Mouse (Mus musculus) bone marrow, adult 2 months (tissue): Measurements from ENCODE around the gene Slco1a5. TPM values are rescaled to one million over a fixed set of nuclear protein-coding genes. Genes with fewer than 3 reads are reported as not detected.
"Not testable (repeated sequence)": the region's sequence is repeated elsewhere in the genome, so short reads cannot be mapped to it uniquely, and the experiment has no call there.

Experiments
- H3K27ac ChIP-seq: fragments of 200-500 bp; 2 replicates; pipeline ENCODE4 v1.5.1; 2012; ENCODE audit warnings: low read depth, mild to moderate bottlenecking, control low read depth, inconsistent platforms, low read length; ENCODE audit not compliant: control insufficient read depth, poor library complexity, insufficient read depth
- H3K4me1 ChIP-seq: fragments of 200-500 bp; 2 replicates; pipeline ENCODE4 v1.6.1; 2011; ENCODE audit warnings: low read length; ENCODE audit not compliant: control insufficient read depth, insufficient read depth
- H3K4me3 ChIP-seq: fragments of 200-500 bp; replicated peaks from 2 replicates; pipeline ENCODE3; 2011; ENCODE audit warnings: mild to moderate bottlenecking, low read depth, low read length, control low read depth; ENCODE audit not compliant: control insufficient read depth
- CTCF ChIP-seq: fragments of 200-500 bp; IDR thresholded peaks from 2 replicates; pipeline ENCODE4 v1.5.1; 2011; ENCODE audit warnings: low read length, control low read depth; ENCODE audit not compliant: control insufficient read depth, insufficient read depth
- POLR2A ChIP-seq: fragments of 200-500 bp; IDR thresholded peaks from 2 replicates; pipeline ENCODE4 v1.6.1; 2011; ENCODE audit warnings: low read depth, mild to moderate bottlenecking, control low read depth, low read length, borderline replicate concordance; ENCODE audit not compliant: control insufficient read depth
- WGBS: fragments of 180-500 bp; shearing (Covaris S2); methylation state at CpG from one replicate; pipeline ENCODE4 v1.1.7; 2018; 5-methylcytosine and 5-hydroxymethylcytosine counted together
- polyA plus RNA-seq: library from polyadenylated mRNA; stranded (reverse); fragments of >200 nt; gene quantifications from 2 replicates; pipeline ENCODE4 v1.2.4, GENCODE M21; 2011; ENCODE audit warnings: low replicate concordance; ENCODE audit not compliant: missing spikeins, insufficient read depth, insufficient read length

Gene Slco1a5
- polyA plus RNA-seq, 1 experiment = 0.62 TPM

GRCm38 (mm10) chr6:142326598-142326997 is 3.8 kb upstream of the Slco1a5 start:
- TF ChIP-seq POLR2A (no peak), CTCF (no peak)
- Histone ChIP-seq H3K27ac (no peak overlapping the region), H3K4me1 (no peaks in the 10 kb centered on the region), H3K4me3 (no peak overlapping the region)
- 76% methylated on average over 3 of the region's 3 CpGs for WGBS

GRCm38 (mm10) chr6:142317106-142317505 is 5.7 kb downstream of the Slco1a5 start:
- H3K27ac ChIP-seq = no peak overlapping the region
- H3K4me1 ChIP-seq = no peaks in the 10 kb centered on the region
- TF ChIP-seq CTCF (no peak), POLR2A (no peak)
- H3K4me3 ChIP-seq = no peak overlapping the region

- 67% methylated on average over 5 of the region's 5 CpGs for WGBS
- TF ChIP-seq POLR2A = no peak
- no peak for TF ChIP-seq CTCF
- no peak overlapping the region for H3K27ac ChIP-seq
- H3K4me3 ChIP-seq = no peak overlapping the region
- H3K4me1 ChIP-seq = no peaks in the 10 kb centered on the region
Observed at GRCm38 (mm10) chr6:142314285-142314684, 8.5 kb downstream of the Slco1a5 start.

GRCm38 (mm10) chr6:142305076-142305475 is 17.7 kb downstream of the Slco1a5 start:
- Histone ChIP-seq H3K27ac (no peak overlapping the region), H3K4me3 (no peak overlapping the region), H3K4me1 (no peaks in the 10 kb centered on the region)
- TF ChIP-seq POLR2A = no peak
- no peak for TF ChIP-seq CTCF

DNA sequence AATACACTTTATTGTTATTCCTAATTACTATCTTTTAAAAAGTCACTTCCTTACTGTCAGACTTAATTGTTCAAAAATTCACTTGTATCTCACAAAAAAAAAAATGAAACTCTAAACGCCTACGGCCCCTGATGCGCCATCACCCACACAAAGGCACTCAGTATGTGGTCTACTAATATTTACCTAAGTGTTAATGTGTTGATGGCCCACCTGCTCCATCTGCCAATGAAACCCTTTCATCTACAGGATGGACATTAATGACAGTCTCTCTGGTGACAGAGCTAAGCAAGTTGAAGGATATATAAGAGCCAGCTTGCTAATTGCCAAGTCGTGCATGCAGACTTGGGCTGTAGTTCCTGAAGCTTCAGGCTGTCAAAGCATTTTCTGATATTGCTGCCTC is 24.7 kb downstream of the Slco1a5 start, which contains the start of gene Iapp:
Gene Iapp, plus strand, starts transcription at position 326 of the 400 bp plus-strand sequence.
- Histone ChIP-seq H3K4me3 (no peak within 1 kb of the TSS), H3K4me1 (no peaks in the 10 kb centered on the region), H3K27ac (no peak within 1 kb of the TSS)
- WGBS = 68% methylated on average over 4 of the region's 4 CpGs
- TF ChIP-seq CTCF (no peak), POLR2A (no peak)

DNA sequence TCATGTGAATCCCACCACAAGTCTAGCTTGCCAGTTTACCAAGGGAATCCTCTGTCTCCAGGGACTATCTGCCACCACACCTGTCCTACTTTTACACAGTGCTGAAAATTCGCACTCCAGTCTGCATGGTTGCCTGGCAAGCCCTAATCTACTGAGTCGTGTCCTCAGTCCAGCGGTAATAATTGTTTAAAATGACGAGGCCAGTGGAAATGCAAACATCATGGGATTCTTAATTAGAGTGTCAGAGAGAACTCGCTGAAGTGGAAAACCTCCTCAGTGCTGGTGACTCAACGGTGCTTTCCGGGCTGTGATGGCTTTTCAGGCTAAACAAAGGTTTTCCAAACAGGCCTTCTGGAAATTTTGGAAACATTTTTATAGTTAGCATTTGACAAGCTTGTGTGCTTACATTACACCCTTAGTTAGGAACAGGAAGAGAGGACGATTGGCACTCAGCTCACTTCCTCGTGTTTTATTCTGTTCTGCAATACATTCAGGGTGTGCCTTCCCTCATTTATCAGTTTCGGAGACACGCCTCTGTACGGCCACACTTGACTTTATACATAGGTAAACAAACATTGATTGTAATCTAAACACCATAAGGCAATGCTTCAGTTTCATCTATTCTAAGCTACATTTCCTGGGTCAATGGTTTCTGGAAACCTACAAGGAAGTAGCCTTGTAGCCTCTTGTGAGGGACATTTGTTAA is 33.2 kb downstream of the Slco1a5 start:
- Histone ChIP-seq H3K4me1 (no peaks in the 10 kb centered on the region), H3K27ac (no peak overlapping the region), H3K4me3 (no peak overlapping the region)
- WGBS = 66% methylated on average over 12 of the region's 12 CpGs
- no peak for TF ChIP-seq CTCF
- TF ChIP-seq POLR2A = no peak

DNA sequence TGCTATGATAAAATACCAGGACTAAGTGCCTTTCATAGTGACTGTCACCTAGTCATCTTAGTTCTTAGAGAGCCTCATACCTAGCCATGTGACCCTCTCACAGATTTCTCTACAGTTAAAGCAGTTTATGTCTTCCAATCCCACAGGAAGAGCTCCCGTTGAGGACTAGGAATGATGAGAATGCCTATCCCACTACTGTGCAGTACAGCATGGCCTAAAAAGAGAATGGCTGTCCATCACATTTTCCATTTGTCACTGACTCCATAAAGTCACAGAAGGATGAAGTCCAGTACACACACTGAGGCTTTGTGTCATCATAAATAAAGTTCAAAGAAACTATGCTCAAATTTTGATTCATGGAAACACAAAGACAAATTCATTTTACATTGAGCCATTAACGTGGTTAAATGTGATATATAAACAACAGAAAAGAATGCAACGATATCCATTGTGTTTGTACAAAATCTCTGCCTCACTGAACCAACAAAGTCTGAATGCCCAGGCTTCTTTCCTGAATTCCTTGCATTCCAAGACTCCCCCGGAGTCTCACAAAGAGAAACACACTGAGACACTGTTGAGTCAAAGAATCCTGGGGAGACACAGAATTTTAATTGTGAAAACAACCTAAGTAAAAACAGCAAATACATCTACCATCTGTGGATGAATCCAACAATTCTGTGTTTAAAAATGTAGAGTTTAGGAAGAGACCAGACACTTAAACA is 46.9 kb downstream of the Slco1a5 start:
- Histone ChIP-seq H3K4me1 (no peaks in the 10 kb centered on the region), H3K4me3 (no peak overlapping the region), H3K27ac (no peak overlapping the region)
- TF ChIP-seq POLR2A (no peak), CTCF (no peak)
- WGBS = 21% methylated on average over 4 of the region's 4 CpGs

- H3K4me1 ChIP-seq, H3K4me3 ChIP-seq, H3K27ac ChIP-seq: not testable (repeated sequence)
- 69% methylated on average over 1 of the region's 1 CpGs for WGBS
Observed at GRCm38 (mm10) chr6:142250738-142251307, 72.0 kb downstream of the Slco1a5 start.
